Mouse (Mus musculus): ENCODE measurements around the gene Grin3b. TPM values are rescaled to one million over a fixed set of nuclear protein-coding genes. Genes with fewer than 3 reads are reported as not detected.
A peak's percentile ranks its signal among the peaks of the same experiment; 100 is the strongest.

Gene Grin3b
- polyA plus RNA-seq, 1 experiment, result not detected

- no peak for TF ChIP-seq CTCF (IDR thresholded peaks at IDR 0.05; ENCODE audit: insufficient read depth, low read length)
- 0 out of 2 replicates have a peak, but pooled peaks have one; percentile 23 for TF ChIP-seq POLR2A (IDR thresholded peaks at IDR 0.05; ENCODE audit: borderline replicate concordance, extremely low read depth, low read depth, low read length)
- Histone ChIP-seq H3K4me3 (replicated peaks; ENCODE audit: extremely low read depth, low read depth, low read length) (no peak overlapping the region), H3K4me1 (ENCODE audit: control insufficient read depth, insufficient read depth, low read length) (peaks cover 8% of the 10 kb centered on the region)
- WGBS, result 50% methylated on average over 9 of the region's 9 CpGs
- DNase-seq, result no peak
These were observed 33.1 kb downstream of the Grin3b start for GRCm38 (mm10) chr10:80003374-80004232.

DNA sequence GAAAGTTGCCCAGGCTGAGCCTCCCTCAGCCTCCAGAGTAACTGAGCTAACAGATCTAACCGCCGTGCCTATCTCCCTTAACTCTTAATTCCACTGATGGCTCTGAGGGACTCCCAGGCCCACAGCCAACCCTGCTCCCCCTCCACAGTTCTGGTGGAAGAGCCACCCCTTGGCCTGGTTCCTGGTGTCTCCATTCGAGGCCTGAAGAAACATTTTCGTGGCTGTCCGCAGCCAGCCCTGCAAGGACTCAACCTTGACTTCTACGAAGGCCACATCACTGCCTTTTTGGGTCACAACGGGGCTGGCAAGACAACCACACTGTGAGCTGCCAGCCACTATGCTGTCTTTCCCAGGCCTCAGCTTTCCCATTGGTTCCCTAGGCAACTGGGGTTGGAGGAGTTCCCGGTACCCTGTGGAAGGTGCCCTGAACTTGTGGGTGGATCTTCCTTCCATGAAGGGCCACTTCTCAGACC lies 33.8 kb downstream of the Grin3b start:
- Histone ChIP-seq H3K4me1 (ENCODE audit: control insufficient read depth, insufficient read depth, low read length) (peaks cover 8% of the 10 kb centered on the region), H3K4me3 (replicated peaks; ENCODE audit: extremely low read depth, low read depth, low read length) (no peak overlapping the region)
- 77% methylated on average over 8 of the region's 8 CpGs for WGBS
- no peak for TF ChIP-seq CTCF (IDR thresholded peaks at IDR 0.05; ENCODE audit: insufficient read depth, low read length)
- no peak for TF ChIP-seq POLR2A (IDR thresholded peaks at IDR 0.05; ENCODE audit: borderline replicate concordance, extremely low read depth, low read depth, low read length)
- no peak for DNase-seq

GRCm38 (mm10) chr10:80011740-80012139 lies 41.2 kb downstream of the Grin3b start:
- no peak for TF ChIP-seq CTCF (IDR thresholded peaks at IDR 0.05; ENCODE audit: insufficient read depth, low read length)
- TF ChIP-seq POLR2A (IDR thresholded peaks at IDR 0.05; ENCODE audit: borderline replicate concordance, extremely low read depth, low read depth, low read length), result no peak
- 90% methylated on average over 6 of the region's 6 CpGs for WGBS
- DNase-seq, result no peak
- H3K4me3 ChIP-seq (replicated peaks; ENCODE audit: extremely low read depth, low read depth, low read length), result no peak overlapping the region
- peaks cover 5% of the 10 kb centered on the region for H3K4me1 ChIP-seq (ENCODE audit: control insufficient read depth, insufficient read depth, low read length)

GRCm38 (mm10) chr10:80013609-80014008 lies 43.1 kb downstream of the Grin3b start:
- TF ChIP-seq POLR2A (IDR thresholded peaks at IDR 0.05; ENCODE audit: borderline replicate concordance, extremely low read depth, low read depth, low read length) (no peak), CTCF (IDR thresholded peaks at IDR 0.05; ENCODE audit: insufficient read depth, low read length) (no peak)
- no peak overlapping the region for H3K4me3 ChIP-seq (replicated peaks; ENCODE audit: extremely low read depth, low read depth, low read length)
- H3K4me1 ChIP-seq (ENCODE audit: control insufficient read depth, insufficient read depth, low read length), result peaks cover 9% of the 10 kb centered on the region
- DNase-seq, result no peak
- 78% methylated on average over 25 of the region's 25 CpGs for WGBS

DNA sequence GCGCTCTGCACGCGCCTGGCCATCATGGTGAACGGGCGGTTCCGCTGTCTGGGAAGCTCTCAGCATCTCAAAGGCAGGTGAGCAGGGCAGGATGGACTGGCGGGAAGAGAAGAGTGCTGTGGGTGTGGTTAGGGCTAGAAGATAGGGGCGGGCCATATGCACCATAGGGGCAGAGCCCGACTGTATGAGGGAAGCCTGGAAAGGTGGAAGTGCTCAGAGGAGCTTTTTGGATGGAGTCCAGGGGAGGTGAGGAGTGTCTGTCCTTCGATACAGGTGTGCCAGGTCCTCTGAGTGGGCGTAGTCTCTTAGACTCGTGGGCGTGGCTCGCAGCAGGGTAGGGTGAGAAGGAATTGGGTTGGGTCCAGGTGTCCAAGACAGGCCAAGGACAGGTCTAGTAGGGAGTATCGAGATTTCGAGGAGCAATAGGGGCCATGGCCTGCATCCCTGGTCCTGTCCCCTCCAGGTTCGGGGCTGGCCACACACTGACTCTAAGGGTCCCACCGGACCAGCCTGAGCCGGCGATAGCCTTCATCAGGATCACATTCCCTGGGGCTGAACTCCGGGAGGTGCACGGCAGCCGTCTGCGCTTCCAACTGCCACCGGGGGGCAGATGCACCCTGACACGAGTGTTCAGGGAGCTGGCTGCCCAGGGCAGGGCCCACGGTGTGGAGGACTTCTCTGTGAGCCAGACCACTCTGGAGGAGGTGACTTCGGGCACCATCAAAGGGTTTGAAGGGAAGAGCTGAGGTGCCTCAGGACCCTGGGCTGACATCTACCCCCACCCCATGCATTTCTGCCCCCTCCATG lies 44.2 kb downstream of the Grin3b start:
- H3K4me1 ChIP-seq (ENCODE audit: control insufficient read depth, insufficient read depth, low read length), result peaks cover 17% of the 10 kb centered on the region
- WGBS, result 52% methylated on average over 28 of the region's 28 CpGs
- DNase-seq, result peak; percentile 63
- no peak overlapping the region for H3K4me3 ChIP-seq (replicated peaks; ENCODE audit: extremely low read depth, low read depth, low read length)
- 0 out of 2 replicates have a peak, but pooled peaks have one; percentile 10 for TF ChIP-seq CTCF (IDR thresholded peaks at IDR 0.05; ENCODE audit: insufficient read depth, low read length)
- no peak for TF ChIP-seq POLR2A (IDR thresholded peaks at IDR 0.05; ENCODE audit: borderline replicate concordance, extremely low read depth, low read depth, low read length)

DNA sequence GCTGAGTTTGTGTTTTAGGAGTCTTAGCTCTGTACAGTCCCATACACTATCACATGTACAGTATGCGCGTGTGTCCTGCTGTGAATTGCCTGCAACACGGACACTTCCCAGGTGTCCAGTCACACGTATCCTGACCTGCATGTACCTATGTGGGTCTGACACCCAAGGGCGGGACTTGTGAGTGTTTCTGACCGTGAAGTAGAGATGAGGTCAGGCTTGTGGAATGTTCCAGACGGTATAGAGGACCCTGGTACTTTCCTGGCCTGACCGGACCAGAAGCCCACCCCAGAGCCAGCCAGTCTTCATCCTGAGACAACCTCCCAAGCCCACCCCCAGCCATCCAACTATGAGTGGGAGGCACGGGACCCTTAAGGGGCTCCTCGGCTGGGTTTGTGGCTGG lies 45.1 kb downstream of the Grin3b start:
- WGBS, result 65% methylated on average over 10 of the region's 10 CpGs
- Histone ChIP-seq H3K4me3 (replicated peaks; ENCODE audit: extremely low read depth, low read depth, low read length) (peak overlapping the region; percentile 47), H3K4me1 (ENCODE audit: control insufficient read depth, insufficient read depth, low read length) (peaks cover 17% of the 10 kb centered on the region)
- peak; percentile 73 for DNase-seq
- TF ChIP-seq POLR2A (IDR thresholded peaks at IDR 0.05; ENCODE audit: borderline replicate concordance, extremely low read depth, low read depth, low read length) (peak; percentile 54; the same call in 1 of the 2 replicates), CTCF (IDR thresholded peaks at IDR 0.05; ENCODE audit: insufficient read depth, low read length) (no peak)

GRCm38 (mm10) chr10:80016511-80016910 lies 46.0 kb downstream of the Grin3b start, which contains the start of gene Arhgap45:
Arhgap45 (plus strand) TSS chr10:80016653.
- WGBS, result 63% methylated on average over 11 of the region's 11 CpGs
- TF ChIP-seq CTCF (IDR thresholded peaks at IDR 0.05; ENCODE audit: insufficient read depth, low read length) (no peak), POLR2A (IDR thresholded peaks at IDR 0.05; ENCODE audit: borderline replicate concordance, extremely low read depth, low read depth, low read length) (peak; percentile 42; the same call in 1 of the 2 replicates)
- Histone ChIP-seq H3K4me3 (replicated peaks; ENCODE audit: extremely low read depth, low read depth, low read length) (peak within 1 kb of the TSS; percentile 60), H3K4me1 (ENCODE audit: control insufficient read depth, insufficient read depth, low read length) (peaks cover 17% of the 10 kb centered on the region)
- DNase-seq, result peak; percentile 56

- TF ChIP-seq CTCF (IDR thresholded peaks at IDR 0.05; ENCODE audit: insufficient read depth, low read length) (no peak), POLR2A (IDR thresholded peaks at IDR 0.05; ENCODE audit: borderline replicate concordance, extremely low read depth, low read depth, low read length) (no peak)
- no peak for DNase-seq
- Histone ChIP-seq H3K4me1 (ENCODE audit: control insufficient read depth, insufficient read depth, low read length) (peaks cover 17% of the 10 kb centered on the region), H3K4me3 (replicated peaks; ENCODE audit: extremely low read depth, low read depth, low read length) (peak overlapping the region; percentile 60)
- 77% methylated on average over 10 of the region's 10 CpGs for WGBS
These were observed 46.4 kb downstream of the Grin3b start for GRCm38 (mm10) chr10:80016931-80017330.

DNA sequence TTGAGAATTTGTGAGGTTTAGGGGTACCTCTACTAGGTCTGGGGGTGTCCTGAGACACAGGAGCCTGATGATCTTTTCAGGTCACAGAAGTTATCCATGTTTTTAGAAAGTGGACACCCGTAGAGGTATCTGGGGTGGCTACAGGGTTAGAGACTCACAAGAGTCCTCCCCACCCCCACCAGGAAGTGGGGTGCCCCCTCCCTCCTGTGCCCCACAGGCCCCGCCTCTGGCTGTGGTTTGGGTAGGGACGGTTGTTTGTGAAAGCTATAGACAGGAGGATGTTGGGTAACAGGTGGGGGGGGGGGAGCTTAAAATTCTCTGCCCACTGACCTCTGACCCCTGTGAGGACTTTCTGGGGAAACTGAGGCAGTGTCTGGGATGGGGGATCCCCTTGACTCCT lies 46.8 kb downstream of the Grin3b start:
- Histone ChIP-seq H3K4me1 (ENCODE audit: control insufficient read depth, insufficient read depth, low read length) (peaks cover 17% of the 10 kb centered on the region), H3K4me3 (replicated peaks; ENCODE audit: extremely low read depth, low read depth, low read length) (peak overlapping the region; percentile 60)
- peak; percentile 40 for DNase-seq
- WGBS, result 28% methylated on average over 3 of the region's 3 CpGs
- TF ChIP-seq POLR2A (IDR thresholded peaks at IDR 0.05; ENCODE audit: borderline replicate concordance, extremely low read depth, low read depth, low read length) (no peak), CTCF (IDR thresholded peaks at IDR 0.05; ENCODE audit: insufficient read depth, low read length) (no peak)
